Mouse (Mus musculus) hindbrain, embryonic 16.5 days (tissue): ENCODE data around the gene Fam240a. TPM values are rescaled to one million over a fixed set of nuclear protein-coding genes. Genes with fewer than 3 reads are reported as not detected.
A peak's percentile ranks its signal among the peaks of the same experiment; 100 is the strongest.

Experiments
- ATAC-seq: fragments of 200-750 bp; cut with Nextera tagmentation; 2 replicates; pipeline ENCODE4 v1.8.0; 2017; ENCODE audit warnings: moderate TSS enrichment, moderate library complexity
- H3K27ac ChIP-seq: fragments of 300-500 bp; sonication (generic); 2 replicates; pipeline ENCODE4 v1.5.1; 2014; ENCODE audit warnings: low read depth, mild to moderate bottlenecking, control low read depth, low read length, moderate library complexity
- H3K27me3 ChIP-seq: fragments of 300-500 bp; sonication (generic); replicated peaks from 2 replicates; pipeline ENCODE4 v1.6.1; 2014; ENCODE audit warnings: low read length; ENCODE audit not compliant: control insufficient read depth, insufficient read depth
- H3K36me3 ChIP-seq: fragments of 300-500 bp; sonication (generic); 2 replicates; pipeline ENCODE4 v1.6.1; 2014; ENCODE audit warnings: mild to moderate bottlenecking, low read length, moderate library complexity, mixed read lengths; ENCODE audit not compliant: control insufficient read depth, insufficient read depth
- H3K4me1 ChIP-seq: fragments of 300-500 bp; sonication (generic); 2 replicates; pipeline ENCODE4 v1.6.1; 2014; ENCODE audit warnings: low read depth, low read length; ENCODE audit not compliant: control insufficient read depth, insufficient read depth
- H3K4me2 ChIP-seq: fragments of 300-500 bp; sonication (generic); 2 replicates; pipeline ENCODE4 v1.6.1; 2014; ENCODE audit warnings: mild to moderate bottlenecking, low read length, control low read depth, moderate library complexity
- H3K4me3 ChIP-seq: fragments of 300-500 bp; sonication (generic); 2 replicates; pipeline ENCODE4 v1.5.1; 2014; ENCODE audit warnings: mild to moderate bottlenecking, low read length, control low read depth, moderate library complexity
- H3K9ac ChIP-seq: fragments of 300-500 bp; sonication (generic); 2 replicates; pipeline ENCODE4 v1.6.1; 2014; ENCODE audit warnings: low read depth, mild to moderate bottlenecking, control low read depth, low read length, moderate library complexity
- H3K9me3 ChIP-seq: fragments of 300-500 bp; sonication (generic); 2 replicates; pipeline ENCODE4 v1.6.1; 2014; ENCODE audit warnings: mild to moderate bottlenecking, low read length, moderate library complexity; ENCODE audit not compliant: control insufficient read depth
- WGBS: fragments of 180-500 bp; shearing (Covaris S2); extraction: QIAGEN DNeasy Blood & Tissue Kit; methylation state at CpG from one replicate; pipeline ENCODE4 v1.1.7; 2014; 5-methylcytosine and 5-hydroxymethylcytosine counted together
- polyA plus RNA-seq: library from polyadenylated mRNA; unstranded; fragments of >200 nt; fragmentation: Nextera tagmentation; extraction: Ambion mirVana; gene quantifications from 2 replicates; pipeline ENCODE4 v1.2.1, GENCODE M21; 2015

Gene Fam240a
- polyA plus RNA-seq, 1 experiment from 2014 or later = not detected

DNA sequence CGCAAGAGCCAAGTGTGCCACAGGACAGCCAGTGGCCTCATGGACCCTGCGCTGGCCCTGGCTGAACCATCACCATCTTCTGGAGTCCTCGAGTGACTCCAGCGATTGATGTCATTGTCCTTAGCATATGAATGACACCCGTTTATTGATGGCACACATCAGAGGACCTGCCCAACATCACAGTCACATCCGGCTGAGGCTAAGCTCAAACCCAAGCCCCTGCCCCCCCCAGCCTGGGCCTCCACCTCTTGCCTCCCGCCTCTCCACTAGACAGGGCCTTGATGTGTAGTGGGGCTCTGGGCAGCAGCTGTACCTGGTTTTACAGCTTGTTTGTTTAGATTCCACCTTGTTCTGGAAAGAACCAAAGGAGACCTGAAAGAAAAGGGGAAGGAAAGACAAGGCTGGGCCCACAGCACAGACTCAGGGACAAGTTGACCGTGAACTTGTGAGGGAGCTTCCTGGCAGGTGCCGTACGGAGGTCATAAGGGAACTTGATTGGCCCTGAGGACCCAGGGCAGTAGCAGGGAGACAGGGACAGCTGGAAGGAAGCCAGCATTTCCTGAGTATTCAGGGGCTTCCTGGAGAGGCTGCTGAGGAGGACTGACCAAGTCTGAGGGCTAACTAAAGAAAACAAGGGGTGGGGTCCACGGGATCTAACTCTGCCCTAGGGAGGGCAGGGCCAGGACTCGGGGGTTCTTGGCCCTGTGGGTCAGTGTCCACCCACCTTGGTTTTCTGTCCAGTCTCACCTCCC lies 25.4 kb downstream of the Fam240a start:
- Histone ChIP-seq H3K27ac (no peak overlapping the region), H3K4me2 (no peak overlapping the region), H3K9me3 (no peaks in the 10 kb centered on the region), H3K27me3 (no peaks in the 10 kb centered on the region; the same call in 1 of the 2 replicates), H3K9ac (no peak overlapping the region), H3K4me1 (no peaks in the 10 kb centered on the region; the same call in 1 of the 2 replicates), H3K36me3 (no peaks in the 10 kb centered on the region), H3K4me3 (no peak overlapping the region)
- no peak for ATAC-seq
- WGBS = 82% methylated on average over 12 of the region's 12 CpGs

GRCm38 (mm10) chr9:110890026-110890783 lies 26.5 kb downstream of the Fam240a start:
- no peak for ATAC-seq
- Histone ChIP-seq H3K9ac (no peak overlapping the region), H3K27me3 (no peaks in the 10 kb centered on the region; the same call in 1 of the 2 replicates), H3K4me1 (no peaks in the 10 kb centered on the region), H3K36me3 (no peaks in the 10 kb centered on the region), H3K27ac (no peak overlapping the region), H3K4me2 (no peak overlapping the region), H3K4me3 (no peak overlapping the region), H3K9me3 (no peaks in the 10 kb centered on the region)
- 14% methylated on average over 21 of the region's 21 CpGs for WGBS

DNA sequence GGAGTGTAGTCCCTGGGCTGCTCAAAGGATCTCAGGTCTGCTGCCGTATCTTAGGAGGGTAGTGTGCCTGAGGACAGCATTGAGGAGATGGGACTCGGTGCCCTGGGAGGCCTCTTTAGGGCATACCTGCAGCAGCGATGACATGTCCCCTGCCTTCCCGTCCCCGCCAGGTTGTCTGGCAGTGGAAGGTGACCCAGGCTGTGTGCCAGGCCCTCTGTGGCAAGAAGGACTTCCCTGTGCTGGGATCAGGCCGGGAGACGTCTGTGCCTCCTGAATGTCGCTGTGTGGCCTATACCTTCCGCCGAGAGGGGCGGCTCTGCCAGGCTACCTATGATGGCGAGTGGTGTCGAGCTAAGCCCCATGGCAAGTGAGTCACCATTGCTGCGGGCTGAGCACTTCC lies 27.7 kb downstream of the Fam240a start:
- Histone ChIP-seq H3K9ac (no peak overlapping the region), H3K4me2 (no peak overlapping the region), H3K4me3 (no peak overlapping the region), H3K27me3 (no peaks in the 10 kb centered on the region; the same call in none of the 2 replicates), H3K4me1 (no peaks in the 10 kb centered on the region), H3K27ac (no peak overlapping the region), H3K9me3 (no peaks in the 10 kb centered on the region), H3K36me3 (no peaks in the 10 kb centered on the region)
- ATAC-seq = no peak
- WGBS = 94% methylated on average over 14 of the region's 14 CpGs

GRCm38 (mm10) chr9:110887388-110888303 lies 29.0 kb downstream of the Fam240a start:
- no peak for ATAC-seq
- Histone ChIP-seq H3K27me3 (no peaks in the 10 kb centered on the region; the same call in none of the 2 replicates), H3K9ac (no peak overlapping the region), H3K9me3 (no peaks in the 10 kb centered on the region), H3K27ac (no peak overlapping the region), H3K4me1 (no peaks in the 10 kb centered on the region), H3K4me2 (no peak overlapping the region), H3K36me3 (no peaks in the 10 kb centered on the region), H3K4me3 (no peak overlapping the region)
- 66% methylated on average over 9 of the region's 9 CpGs for WGBS

DNA sequence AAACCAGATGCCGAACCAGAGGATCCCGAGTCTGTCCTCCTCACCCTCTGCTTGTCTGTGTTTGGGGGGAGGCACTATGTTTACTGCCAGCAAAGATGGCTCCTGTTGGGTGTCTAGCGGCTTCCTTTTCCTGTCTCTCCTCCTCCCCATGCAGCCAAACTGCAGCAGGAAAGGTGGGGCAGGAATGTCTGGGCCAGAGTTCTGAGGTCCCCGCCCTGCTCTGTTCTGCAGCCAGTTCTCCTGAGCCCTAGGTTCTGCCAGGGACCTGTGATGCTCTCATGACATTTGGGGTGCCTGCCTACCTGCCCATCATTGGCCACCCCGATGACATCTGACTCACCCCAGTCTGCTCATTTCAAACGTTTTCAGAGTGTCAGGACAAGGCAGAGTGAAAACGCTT lies 34.7 kb downstream of the Fam240a start:
- Histone ChIP-seq H3K27ac (no peak overlapping the region), H3K4me2 (no peak overlapping the region), H3K4me1 (peaks cover 18% of the 10 kb centered on the region), H3K9ac (no peak overlapping the region), H3K36me3 (no peaks in the 10 kb centered on the region), H3K27me3 (peaks cover 15% of the 10 kb centered on the region), H3K4me3 (no peak overlapping the region), H3K9me3 (no peaks in the 10 kb centered on the region)
- 80% methylated on average over 7 of the region's 7 CpGs for WGBS
- no peak for ATAC-seq

DNA sequence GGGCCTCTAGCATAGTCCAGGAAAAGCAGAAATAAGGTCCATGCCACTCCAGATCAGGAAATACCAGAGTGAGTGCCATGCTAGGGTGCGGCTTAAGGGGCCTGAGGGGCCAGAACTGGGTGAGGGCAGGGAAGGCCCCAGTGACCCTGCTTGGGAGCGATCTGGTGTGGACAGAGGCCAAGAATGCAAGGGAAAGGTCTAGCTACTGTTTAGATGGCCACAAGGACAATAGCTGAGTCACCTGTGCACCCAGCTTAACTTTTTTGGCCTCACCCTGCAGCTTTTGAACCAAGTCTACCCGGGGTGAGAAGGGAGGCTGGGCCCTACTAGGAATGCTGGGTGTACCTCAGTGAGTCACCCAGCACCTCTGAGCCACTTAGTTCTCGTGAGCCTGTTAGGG lies 35.9 kb downstream of the Fam240a start:
- H3K4me3 ChIP-seq = peak overlapping the region; percentile 61

GRCm38 (mm10) chr9:110879998-110880561 lies 36.6 kb downstream of the Fam240a start, which contains the start of gene Tmie:
Tmie (minus strand) TSS chr9:110880113.
- peak within 1 kb of the TSS; percentile 73 for H3K27ac ChIP-seq

More for the DNA sequence above, 35.9 kb downstream of the Fam240a start:
- Histone ChIP-seq H3K9me3 (no peaks in the 10 kb centered on the region), H3K36me3 (no peaks in the 10 kb centered on the region), H3K27me3 (peaks cover 15% of the 10 kb centered on the region), H3K4me2 (peak overlapping the region; percentile 97), H3K9ac (no peak overlapping the region), H3K27ac (no peak overlapping the region), H3K4me1 (peaks cover 18% of the 10 kb centered on the region)
- no peak for ATAC-seq
- WGBS = 70% methylated on average over 4 of the region's 4 CpGs

GRCm38 (mm10) chr9:110879191-110879920 lies 37.3 kb downstream of the Fam240a start, which contains the start of gene Als2cl:
Als2cl (plus strand) TSS chr9:110879870.
- 17% methylated on average over 12 of the region's 12 CpGs for WGBS
- H3K27ac ChIP-seq = peak within 1 kb of the TSS; percentile 73
- peaks cover 15% of the 10 kb centered on the region for H3K27me3 ChIP-seq
- H3K9ac ChIP-seq = peak within 1 kb of the TSS; percentile 69
- H3K4me1 ChIP-seq = peaks cover 32% of the 10 kb centered on the region
- H3K9me3 ChIP-seq = no peaks in the 10 kb centered on the region
- H3K4me3 ChIP-seq = peak within 1 kb of the TSS; percentile 61
- ATAC-seq = peak; percentile 57
- H3K36me3 ChIP-seq = no peaks in the 10 kb centered on the region
- H3K4me2 ChIP-seq = peak within 1 kb of the TSS; percentile 97

More at GRCm38 (mm10) chr9:110879998-110880561, 36.6 kb downstream of the Fam240a start, which contains the start of gene Tmie:
- peak within 1 kb of the TSS; percentile 97 for H3K4me2 ChIP-seq
- ATAC-seq = peak; percentile 63
- peak within 1 kb of the TSS; percentile 61 for H3K4me3 ChIP-seq
- H3K4me1 ChIP-seq = peaks cover 24% of the 10 kb centered on the region
- no peaks in the 10 kb centered on the region for H3K9me3 ChIP-seq
- no peaks in the 10 kb centered on the region for H3K36me3 ChIP-seq
- peaks cover 15% of the 10 kb centered on the region for H3K27me3 ChIP-seq
- under 1% methylated on average over 38 of the region's 57 CpGs for WGBS
- peak within 1 kb of the TSS; percentile 69 for H3K9ac ChIP-seq
